Mouse (Mus musculus): ENCODE results near the gene Adgrl3.

Adgrl3 gene

DNA sequence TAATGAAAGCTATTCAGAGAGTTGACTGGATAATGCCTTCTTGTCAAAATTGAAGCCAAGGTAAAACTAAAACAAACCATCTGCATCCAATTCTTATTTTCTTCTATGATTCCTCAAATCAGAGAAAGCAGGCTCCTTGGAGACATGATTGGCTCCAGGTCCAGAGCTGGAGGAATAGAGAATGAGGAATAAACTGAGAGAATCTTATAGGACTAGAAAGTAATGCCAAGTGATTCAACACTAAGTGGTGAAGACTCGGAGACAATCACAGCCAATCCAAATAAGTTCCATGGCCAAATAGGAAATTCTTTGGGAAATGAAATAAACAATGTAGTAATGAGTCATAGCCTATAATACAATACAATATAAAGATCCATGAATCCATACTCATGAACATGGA lies 585.7 kb downstream of the Adgrl3 start:
- ChIA-PET POLR2A (interaction anchor here in 1 of 4 experiments (0.9 kb wide), 1 partner anchor 14 kb away, joined by 3 read pairs; no protein-coding TSS in a partner anchor), CTCF (interaction anchor here in 1 of 4 experiments (0.6 kb wide), 1 partner anchor 143 kb away, joined by 9 read pairs; no protein-coding TSS in a partner anchor)

DNA sequence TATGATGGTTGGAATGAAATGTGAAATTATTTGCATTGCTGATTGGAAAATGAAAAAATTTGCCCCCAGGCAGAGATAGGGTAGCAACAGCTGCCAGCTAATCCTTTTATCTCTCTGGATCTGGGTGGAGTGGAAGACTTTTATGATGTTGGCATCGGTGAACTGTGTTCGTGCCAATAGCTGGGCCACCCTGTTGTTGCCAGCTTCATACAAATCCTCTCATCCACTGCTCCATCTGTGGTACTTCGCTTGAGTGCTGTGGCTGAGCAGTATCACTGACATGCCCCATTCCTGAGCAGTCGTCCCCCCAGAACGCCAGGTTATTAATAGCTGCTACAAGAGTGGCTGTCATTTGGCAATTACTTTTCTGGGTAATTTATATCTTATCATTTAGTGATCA lies 590.3 kb downstream of the Adgrl3 start:
- POLR2A ChIA-PET, result no interaction called here

DNA sequence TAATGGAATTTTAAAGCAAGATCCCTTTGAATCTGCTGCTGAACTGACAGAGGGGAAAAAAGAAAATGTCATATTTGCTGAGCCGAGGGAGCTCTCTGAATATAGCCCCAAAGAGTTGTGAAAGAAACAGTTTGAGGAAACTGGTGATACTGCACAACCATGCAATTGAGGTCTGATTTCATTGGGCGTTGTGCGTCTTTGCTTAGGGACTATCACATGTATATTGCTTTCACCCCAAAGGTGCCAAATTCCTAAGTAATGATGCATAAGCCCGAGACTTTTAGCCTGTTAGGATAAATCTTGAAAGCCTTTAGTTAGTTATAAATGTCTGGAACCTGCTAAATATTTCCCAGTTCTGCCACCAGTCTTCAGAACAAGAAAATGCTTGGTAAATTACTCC lies 594.7 kb downstream of the Adgrl3 start:
- ChIA-PET CTCF (no interaction called here), POLR2A (no interaction called here)

More for the DNA sequence above, 590.3 kb downstream of the Adgrl3 start:
- CTCF ChIA-PET, result no interaction called here

DNA sequence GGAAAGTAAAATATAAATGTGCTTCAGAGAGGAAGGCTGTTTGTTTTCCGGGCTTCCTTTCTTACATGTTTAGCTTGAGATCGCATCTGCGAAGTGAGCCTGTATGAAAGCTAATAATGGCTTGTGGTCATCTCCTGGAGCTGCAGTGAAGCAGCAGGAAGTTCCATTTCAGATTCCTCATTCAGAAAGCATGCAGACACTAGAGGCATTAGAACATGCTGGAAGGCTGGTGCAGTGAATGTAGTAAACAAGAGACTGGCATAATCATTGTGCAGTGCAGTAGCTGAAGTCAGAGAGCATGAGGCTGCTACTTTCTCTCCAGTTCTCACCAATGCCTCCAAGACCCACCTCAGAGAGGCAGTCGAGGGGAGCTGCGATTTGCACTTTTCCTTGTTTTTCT lies 601.2 kb downstream of the Adgrl3 start:
- POLR2A ChIA-PET, result no interaction called here
- CTCF ChIA-PET, result interaction anchor here in 1 of 4 experiments (0.6 kb wide), 1 partner anchor 27 kb away, joined by 4 read pairs; no protein-coding TSS in a partner anchor

DNA sequence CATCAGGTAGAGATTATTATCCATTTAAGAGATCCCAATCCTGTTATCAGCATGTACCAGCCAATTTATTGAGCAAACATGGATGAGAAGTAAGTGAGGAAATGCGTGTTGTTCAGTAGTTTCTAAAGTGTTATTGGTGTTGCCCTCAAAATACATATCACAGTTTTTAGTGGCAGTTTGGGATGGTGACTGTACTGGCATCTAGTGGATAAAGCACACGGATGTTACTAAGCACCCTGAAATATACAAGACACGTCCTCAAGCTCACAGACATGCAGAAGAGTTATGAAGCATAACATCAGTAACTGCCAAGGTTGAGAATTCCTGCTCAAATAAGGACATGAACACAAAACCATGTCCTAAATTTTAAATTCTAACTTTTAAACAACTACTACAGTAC lies 601.8 kb downstream of the Adgrl3 start:
- CTCF ChIA-PET, result interaction anchor here in 1 of 4 experiments (0.6 kb wide), 1 partner anchor 26 kb away, joined by 4 read pairs; no protein-coding TSS in a partner anchor

DNA sequence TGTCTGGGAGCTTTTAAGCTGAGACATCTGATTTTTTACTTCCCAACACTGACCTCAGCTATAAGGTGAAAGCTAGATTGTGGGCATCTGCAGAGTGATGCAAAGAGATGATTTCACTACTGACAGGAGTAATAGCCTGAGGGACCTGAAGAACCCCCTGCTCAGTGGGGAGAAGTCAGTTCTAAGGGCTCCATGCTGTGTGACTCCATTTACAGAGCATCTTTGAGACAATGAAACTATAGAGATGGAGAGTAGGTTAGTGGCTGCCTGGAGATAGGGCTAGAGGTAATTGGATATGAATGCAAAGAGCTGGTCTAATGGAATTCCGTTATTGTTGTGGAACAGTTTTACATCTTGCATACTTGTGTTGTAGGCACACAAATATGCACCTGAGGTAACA lies 603.9 kb downstream of the Adgrl3 start:
- ChIA-PET CTCF (interaction anchor here in 2 of 4 experiments (0.5 to 0.8 kb wide), 3 partner anchors 76 to 204 kb away, joined by 3 read pairs; no protein-coding TSS in a partner anchor), POLR2A (interaction anchor here in 2 of 4 experiments (0.6 to 1.3 kb wide), 4 partner anchors 68 to 515 kb away, joined by 3 read pairs; no protein-coding TSS in a partner anchor)

More for the DNA sequence above, 601.8 kb downstream of the Adgrl3 start:
- POLR2A ChIA-PET, result no interaction called here

DNA sequence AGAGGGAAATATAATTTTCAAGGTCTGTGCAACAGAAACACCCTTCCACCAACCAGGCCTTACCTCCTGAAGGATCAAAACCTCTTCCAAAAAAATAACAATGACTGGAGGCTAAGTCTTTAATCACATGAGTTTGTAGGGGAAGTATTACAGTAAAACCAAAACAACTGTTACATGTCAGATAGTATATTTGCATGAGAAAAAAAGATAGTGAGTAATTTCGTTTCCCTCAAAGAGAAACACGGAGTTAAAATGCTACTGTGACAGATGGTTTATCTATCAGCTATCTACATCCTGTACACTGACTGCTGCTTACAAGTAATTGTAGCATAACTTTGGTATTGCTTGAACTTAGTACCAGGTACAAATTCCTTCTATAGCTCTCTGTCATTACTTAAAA lies 616.2 kb downstream of the Adgrl3 start:
- POLR2A ChIA-PET, result no interaction called here

DNA sequence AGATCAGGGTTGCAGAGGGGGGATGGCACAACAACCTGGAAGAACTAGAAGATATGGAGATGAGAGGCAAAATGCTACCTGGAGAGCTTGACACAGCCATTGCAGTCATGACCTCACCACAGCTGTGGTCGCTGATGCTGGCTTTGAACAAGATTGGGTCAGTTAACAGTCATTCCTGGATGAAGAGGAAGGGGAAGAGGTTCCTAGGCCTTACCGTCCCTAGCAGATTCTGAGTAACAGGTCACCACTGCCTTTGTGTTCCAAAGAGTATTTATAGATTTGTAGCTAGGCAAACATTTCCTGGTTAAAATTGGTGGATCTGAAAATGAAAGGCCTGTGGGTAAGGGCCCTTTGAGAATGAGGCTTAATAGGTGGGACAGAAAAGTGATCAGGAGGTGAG lies 618.5 kb downstream of the Adgrl3 start:
- POLR2A ChIA-PET, result interaction anchor here in 1 of 4 experiments (0.6 kb wide), 1 partner anchor 264 kb away, joined by 3 read pairs; no protein-coding TSS in a partner anchor
- CTCF ChIA-PET, result no interaction called here

More for the DNA sequence above, 616.2 kb downstream of the Adgrl3 start:
- CTCF ChIA-PET, result no interaction called here

DNA sequence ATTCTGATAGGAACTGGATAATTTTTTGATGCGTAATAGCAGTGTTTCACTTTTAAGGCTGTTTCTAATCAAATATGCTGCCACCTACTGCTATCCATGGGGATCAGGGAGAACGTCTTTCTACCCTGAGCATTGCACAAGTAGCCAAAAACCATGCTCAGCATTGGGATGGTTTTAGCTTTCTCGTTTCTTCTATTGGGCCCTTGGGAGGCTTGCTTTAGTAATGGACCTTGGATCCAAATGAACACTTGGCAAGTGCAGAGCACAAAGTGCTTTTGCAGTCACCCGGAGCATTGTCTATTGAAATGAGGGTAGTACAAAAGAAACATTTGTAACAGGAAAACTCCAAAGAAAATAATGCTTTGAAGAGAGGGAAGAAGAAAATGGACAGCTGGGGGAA lies 620.2 kb downstream of the Adgrl3 start:
- CTCF ChIA-PET, result no interaction called here
- POLR2A ChIA-PET, result no interaction called here

DNA sequence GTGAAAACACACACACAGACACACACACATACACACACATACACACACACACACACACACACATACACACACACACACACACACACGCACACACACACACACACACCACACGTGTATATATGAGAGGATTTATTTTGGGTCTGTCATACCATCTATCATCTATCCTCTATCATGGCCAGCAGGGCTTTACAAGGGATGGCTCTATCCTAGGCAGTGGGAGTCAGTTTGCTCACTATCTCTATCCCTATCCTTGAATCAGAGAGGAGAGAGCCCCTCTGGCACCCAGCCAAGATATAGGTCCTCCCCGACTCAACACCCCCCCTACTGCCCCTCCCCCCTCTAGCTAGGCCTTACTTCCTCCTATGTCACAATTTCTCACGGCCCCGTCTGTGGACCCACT lies 625.6 kb downstream of the Adgrl3 start:
- ChIA-PET POLR2A (no interaction called here), CTCF (interaction anchor here in 1 of 4 experiments (0.6 kb wide), 1 partner anchor 275 kb away, joined by 4 read pairs; no protein-coding TSS in a partner anchor)

DNA sequence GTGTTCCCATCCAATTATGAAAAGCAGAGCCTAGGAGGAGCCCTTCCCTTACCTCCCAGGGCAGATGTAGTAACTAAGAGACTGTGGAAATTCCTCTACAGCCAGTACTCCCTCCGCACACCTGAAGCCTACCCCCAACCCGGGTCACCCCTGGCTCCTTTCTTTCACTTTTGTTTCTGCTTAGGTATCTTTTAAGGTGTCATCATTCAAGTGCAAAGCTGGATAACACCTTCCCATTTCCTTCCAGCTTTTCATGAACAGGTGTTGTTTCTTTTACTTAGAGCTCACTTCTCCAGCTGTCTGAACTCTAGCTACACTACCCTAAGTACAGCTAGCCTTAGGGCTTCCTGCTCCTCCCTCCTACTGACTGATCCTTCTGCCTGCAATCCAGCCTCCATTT lies 634.0 kb downstream of the Adgrl3 start:
- POLR2A ChIA-PET, result no interaction called here

DNA sequence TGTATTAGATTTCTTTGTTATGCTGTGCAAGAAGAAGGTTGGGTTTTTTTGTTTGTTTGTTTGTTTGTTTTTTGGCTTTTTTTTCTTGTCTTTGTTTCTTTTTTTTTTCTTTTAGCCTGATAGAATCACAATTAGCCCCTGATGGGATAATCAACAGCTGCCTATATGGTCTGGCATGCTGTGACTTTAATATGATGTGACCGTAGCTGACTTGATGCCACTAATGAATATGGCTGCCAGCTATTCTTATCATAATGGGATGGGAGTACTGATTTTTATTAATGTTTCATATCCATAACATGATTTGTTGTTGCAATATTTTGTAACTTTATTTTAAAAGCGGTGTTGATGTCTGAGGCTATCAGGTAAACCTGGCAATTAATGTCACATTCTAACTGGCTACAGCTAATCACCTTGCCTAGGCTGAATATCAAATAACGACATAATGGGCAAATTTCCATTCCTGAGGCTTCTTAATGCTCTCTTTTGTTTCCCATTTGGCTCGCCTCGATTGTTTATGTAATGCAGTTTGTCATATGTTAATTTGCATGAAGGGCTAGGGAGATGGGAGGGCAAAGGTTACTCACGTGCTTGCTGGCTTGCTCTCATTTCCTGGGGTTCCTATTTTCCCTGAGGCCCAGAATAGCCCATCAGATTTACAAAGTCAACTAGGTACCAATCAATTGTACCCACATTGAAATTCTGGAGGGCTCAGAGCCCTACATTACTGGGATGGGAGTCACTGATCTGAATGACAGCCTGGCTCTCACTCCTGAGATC lies 641.9 kb downstream of the Adgrl3 start:
- ChIA-PET POLR2A (no interaction called here), CTCF (no interaction called here)

More for the DNA sequence above, 634.0 kb downstream of the Adgrl3 start:
- CTCF ChIA-PET, result no interaction called here

DNA sequence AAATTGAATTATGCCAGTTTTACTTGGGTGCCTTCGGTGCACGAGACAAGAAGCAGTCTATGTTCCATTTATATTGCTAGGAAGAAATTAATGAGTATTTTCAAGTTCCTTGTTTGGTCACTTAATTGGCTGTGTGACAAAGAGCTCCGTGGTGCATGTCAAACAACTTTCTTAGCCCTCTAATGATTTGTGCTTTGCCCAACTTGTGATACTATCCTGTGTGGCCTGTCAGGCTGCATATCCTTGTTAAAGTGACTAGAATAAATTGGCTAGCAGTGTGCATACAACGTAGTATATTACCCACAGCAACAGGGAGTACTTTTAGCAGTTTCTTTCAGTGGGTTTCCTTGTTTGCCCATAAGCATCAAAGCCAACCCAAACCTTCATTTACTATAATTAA lies 651.1 kb downstream of the Adgrl3 start:
- ChIA-PET POLR2A (no interaction called here), CTCF (no interaction called here)

DNA sequence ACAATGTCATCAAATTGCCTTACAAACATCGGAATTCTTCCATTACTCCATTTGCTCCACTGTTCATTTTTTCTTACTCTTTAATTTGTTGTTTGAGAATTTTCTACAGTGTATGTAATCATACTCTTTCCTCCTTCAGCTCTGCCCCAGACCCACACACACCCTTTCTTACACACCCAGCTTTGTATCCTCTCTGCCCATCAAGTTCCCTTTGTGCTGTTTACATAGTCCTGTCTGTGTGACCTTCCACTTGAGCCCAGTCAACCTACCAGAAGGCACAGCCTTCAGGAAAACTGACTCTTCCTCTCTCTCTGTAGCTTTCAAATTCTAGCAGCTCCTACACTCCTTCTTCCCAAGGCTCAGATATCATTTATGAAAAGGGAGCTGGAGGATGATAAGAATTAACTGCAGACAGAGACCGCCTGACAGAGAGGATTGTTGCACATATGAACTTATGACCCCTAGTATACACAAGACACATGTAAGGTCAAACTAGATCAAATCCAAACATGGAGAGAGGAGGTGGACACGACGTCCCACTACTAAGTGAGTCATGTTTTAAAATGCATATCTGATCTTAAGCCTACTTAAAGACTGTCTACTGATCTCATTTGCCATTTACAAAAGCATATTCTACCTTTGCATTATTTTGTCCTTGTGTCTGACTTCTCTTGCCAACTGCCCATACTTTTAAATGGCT lies 654.5 kb downstream of the Adgrl3 start:
- ChIA-PET POLR2A (no interaction called here), CTCF (no interaction called here)

DNA sequence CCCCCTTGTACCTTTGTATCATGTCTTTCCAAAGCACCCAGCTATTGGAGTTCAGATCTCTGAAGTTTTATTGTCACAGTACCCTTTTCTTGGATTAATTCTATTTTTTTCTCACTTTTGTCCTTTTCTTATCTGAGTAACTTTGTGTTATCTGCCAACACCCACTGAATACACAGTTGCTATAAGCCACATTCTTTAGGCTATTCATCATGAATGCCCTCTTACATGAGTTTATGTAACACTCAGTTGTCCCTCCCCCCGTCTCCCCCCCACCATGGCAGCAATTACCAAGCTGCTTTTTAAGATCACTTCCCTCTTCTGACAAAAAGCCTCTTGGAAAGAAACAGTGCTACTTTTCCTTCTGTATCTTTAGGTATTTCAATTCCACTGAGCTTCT lies 655.0 kb downstream of the Adgrl3 start:
- CTCF ChIA-PET, result no interaction called here
- POLR2A ChIA-PET, result interaction anchor here in 2 of 4 experiments (0.6 kb wide), 2 partner anchors 24 to 294 kb away, joined by 3 to 4 read pairs; no protein-coding TSS in a partner anchor

DNA sequence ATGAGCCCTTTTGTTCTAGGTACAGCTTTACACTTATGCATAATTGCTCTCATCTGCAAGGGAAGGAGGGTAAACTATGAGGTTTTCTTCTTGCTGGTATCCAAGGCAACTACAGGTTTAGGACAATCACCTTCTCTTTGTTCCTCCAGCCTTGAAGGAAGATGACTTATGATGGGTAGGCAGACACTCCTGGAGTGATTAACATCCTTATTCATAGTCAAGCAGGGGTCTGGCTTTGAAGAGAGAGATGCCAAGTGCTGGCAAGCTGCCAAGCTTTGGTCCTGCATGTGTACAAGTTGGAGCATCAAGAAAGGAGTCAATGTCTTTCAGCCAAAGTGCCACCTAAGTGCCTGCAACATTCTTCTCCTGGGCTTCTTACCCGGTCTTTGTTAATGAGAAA lies 657.0 kb downstream of the Adgrl3 start:
- POLR2A ChIA-PET, result interaction anchor here in 1 of 4 experiments (0.6 kb wide), 1 partner anchor 167 kb away, joined by 3 read pairs; no protein-coding TSS in a partner anchor
- CTCF ChIA-PET, result no interaction called here

DNA sequence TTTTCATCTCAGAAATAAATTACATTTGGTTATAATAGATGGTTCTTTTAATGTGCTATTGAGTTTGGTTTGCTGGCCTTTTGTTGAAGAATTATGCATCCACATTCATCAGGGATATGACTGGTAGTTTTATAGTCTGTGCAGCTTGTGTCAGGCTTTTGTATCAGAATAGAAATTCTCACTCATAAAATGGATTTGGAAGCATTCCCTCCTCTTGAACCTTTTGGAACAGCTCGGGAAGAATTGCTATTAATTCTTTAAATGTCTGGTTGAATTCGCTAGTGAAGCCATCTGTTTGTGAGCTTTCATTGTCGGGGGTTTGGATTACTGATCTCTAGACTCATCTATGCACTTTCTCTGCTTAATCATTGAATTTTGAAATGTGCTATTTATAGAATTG lies 666.3 kb downstream of the Adgrl3 start:
- ChIA-PET POLR2A (interaction anchor here in 1 of 4 experiments (0.5 kb wide), 1 partner anchor 500 kb away, joined by 4 read pairs; no protein-coding TSS in a partner anchor), CTCF (no interaction called here)

DNA sequence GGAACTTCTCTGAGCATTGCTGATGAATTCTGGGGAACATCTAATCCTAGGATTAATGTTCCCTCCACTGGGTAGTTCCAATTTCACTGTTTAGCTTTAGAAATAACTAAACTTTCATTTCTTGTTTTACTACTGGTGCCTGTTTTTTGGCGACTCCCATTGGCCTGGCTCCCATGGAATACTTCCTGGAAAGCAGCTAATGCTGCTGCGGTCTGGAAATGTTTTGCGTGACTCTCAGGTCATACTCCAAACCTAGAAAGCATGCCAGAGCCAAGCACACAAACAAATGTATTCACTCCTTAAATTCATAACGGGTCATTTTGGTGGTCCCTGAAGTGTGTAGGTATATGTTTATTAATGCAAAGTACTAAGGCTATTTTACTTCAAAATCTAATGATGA lies 666.9 kb downstream of the Adgrl3 start:
- POLR2A ChIA-PET, result no interaction called here
- CTCF ChIA-PET, result no interaction called here

DNA sequence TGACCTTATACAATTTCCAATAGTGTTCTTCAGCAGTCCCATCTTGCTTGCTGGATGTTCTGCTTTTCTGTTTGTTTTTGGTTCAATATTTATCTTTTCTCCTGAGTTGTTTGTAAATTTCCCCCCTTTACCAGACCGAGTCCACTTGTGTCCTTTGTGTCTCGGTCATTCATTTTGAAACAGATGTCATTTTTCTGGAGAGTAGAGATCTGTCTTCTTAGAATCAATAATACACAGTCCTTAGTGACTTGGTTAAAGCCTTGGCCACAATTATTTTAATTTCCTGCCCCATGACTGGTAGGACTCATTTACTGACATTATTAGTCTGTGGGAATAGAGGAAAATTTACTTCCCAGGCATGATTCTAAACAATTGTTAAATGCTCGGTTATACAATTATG lies 709.7 kb downstream of the Adgrl3 start:
- CTCF ChIA-PET, result no interaction called here
- POLR2A ChIA-PET, result no interaction called here

DNA sequence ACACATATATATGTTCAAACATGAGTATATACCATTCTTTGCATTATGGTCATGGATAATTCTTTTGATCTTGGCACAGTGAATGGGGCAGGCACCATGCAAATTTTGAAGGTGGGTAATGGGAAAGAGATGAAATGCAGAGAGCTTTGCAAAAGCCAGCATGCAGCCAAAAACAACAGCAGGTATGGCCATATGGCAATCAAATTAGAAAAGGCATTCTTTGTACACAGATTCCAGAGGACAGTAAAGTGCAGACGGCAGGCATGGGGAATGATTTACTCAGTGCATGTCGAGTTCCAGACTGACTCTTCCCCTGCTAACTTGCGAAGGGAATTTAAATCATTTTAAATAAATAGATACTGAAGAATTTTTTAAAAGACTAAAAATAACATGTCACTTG lies 716.1 kb downstream of the Adgrl3 start:
- CTCF ChIA-PET, result no interaction called here
- POLR2A ChIA-PET, result no interaction called here
